Mouse (Mus musculus): Measurements from ENCODE around the gene Prkag2.

GRCm38 (mm10) chr5:25099367-25100156 is 880 bp downstream of the Prkag2 start:
- no peak for TF ChIP-seq CTCF (IDR thresholded peaks at IDR 0.05; ENCODE audit: extremely low read depth, insufficient read depth, low read length)
- no peak for TF ChIP-seq POLR2A (IDR thresholded peaks at IDR 0.05; ENCODE audit: extremely low read depth, insufficient read depth, low read length)

All from cortical plate, adult 2 months (tissue).